ENCODE assay signal across 24 mouse cellular contexts in genomic region chr4:88948027-88948859, GRCm38 (mm10).
DNase-seq lines count a peak whose midpoint lies in the region; ATAC-seq and TF ChIP-seq lines count a peak whose summit lies in the region.
"Had no signal": no experiment of that assay in that cellular context is flagged by ENCODE, and none has a peak within 500 bp of the region (broad histone marks: within the 10 kb centered on the region; RNA-seq: fewer than 3 reads in every experiment).

No protein-coding gene starts in this region.

- no peak overlapping the region for H3K9ac ChIP-seq in midbrain, embryonic 16.5 days (ENCODE audit: low read depth, low read length)
- H3K9ac ChIP-seq: embryonic facial prominence, embryonic 12.5 days; forebrain, embryonic 12.5 days had no signal

- 87% methylated on average over 4 of the region's 4 CpGs for WGBS in midbrain, embryonic 16.5 days

- no peaks in the 10 kb centered on the region for H3K4me1 ChIP-seq in midbrain, embryonic 16.5 days (ENCODE audit: control insufficient read depth, insufficient read depth, low read length)
- H3K4me1 ChIP-seq: embryonic facial prominence, embryonic 12.5 days had no signal

- TF ChIP-seq CTCF in C2C12 (IDR thresholded peaks at IDR 0.05; ENCODE audit: control insufficient read depth, insufficient read depth, insufficient read length) = no peak

- DNase-seq in heart, adult 11 months = peak; percentile 22
- DNase-seq in heart, postnatal 14 days = no peak
- DNase-seq in NIH3T3 (ENCODE audit: low read depth) = peak; percentile 63
- DNase-seq: adrenal gland, adult 2 months; adrenal gland, postnatal 10 days; adrenal gland, postnatal 25 days; B cell, adult 2 months; cerebellum, adult 11-12 months; cerebellum, adult 2 months; cerebellum, adult 9-10 months; cerebellum, postnatal 10 days; cerebellum, postnatal 25 days had no signal

- H3K36me3 ChIP-seq in C2C12 (ENCODE audit: control insufficient read depth, insufficient read depth) (no peaks in the 10 kb centered on the region), myocyte (ENCODE audit: control insufficient read depth, insufficient read depth) (no peaks in the 10 kb centered on the region)
- no peaks in the 10 kb centered on the region for H3K36me3 ChIP-seq in midbrain, embryonic 16.5 days (ENCODE audit: control insufficient read depth, insufficient read depth, low read length)
- H3K36me3 ChIP-seq: embryonic facial prominence, embryonic 10.5 days; embryonic facial prominence, embryonic 12.5 days; forebrain, embryonic 10.5 days; forebrain, embryonic 12.5 days had no signal

- no peak overlapping the region for H3ac ChIP-seq in C2C12 (ENCODE audit: control insufficient read depth, insufficient read length, low read depth)
- no peak overlapping the region for H3ac ChIP-seq in myocyte (ENCODE audit: control insufficient read depth, insufficient read length)

- H3K79me2 ChIP-seq in C2C12 (ENCODE audit: control insufficient read depth, insufficient read depth) = peaks cover 30% of the 10 kb centered on the region
- H3K79me2 ChIP-seq in myocyte (ENCODE audit: control insufficient read depth, insufficient read depth) = peaks cover under 1% of the 10 kb centered on the region

- no peaks in the 10 kb centered on the region for H3K27me3 ChIP-seq in C2C12 (ENCODE audit: control insufficient read depth, insufficient read depth, insufficient read length)
- no peaks in the 10 kb centered on the region for H3K27me3 ChIP-seq in myocyte (ENCODE audit: control insufficient read depth, insufficient read depth, insufficient read length)
- no peaks in the 10 kb centered on the region for H3K27me3 ChIP-seq in midbrain, embryonic 16.5 days (ENCODE audit: control insufficient read depth, insufficient read depth, low read depth, low read length)
- H3K27me3 ChIP-seq: embryonic facial prominence, embryonic 12.5 days; forebrain, embryonic 12.5 days had no signal

- ATAC-seq in cerebellum, adult (ENCODE audit: insufficient number of reproducible peaks, low FRiP score, low TSS enrichment) = no peak
- ATAC-seq in midbrain, embryonic 16.5 days = no peak
- no peak for ATAC-seq in megakaryocyte-erythroid progenitor cell, adult 5-6 weeks (replicated peaks; ENCODE audit: low FRiP score, low TSS enrichment, poor library complexity, severe bottlenecking)
- ATAC-seq: forebrain, embryonic 14.5 days; forebrain, embryonic 16.5 days had no signal

- peak overlapping the region; percentile 89 for H3K4me2 ChIP-seq in myocyte (ENCODE audit: low read depth)
- H3K4me2 ChIP-seq in midbrain, embryonic 16.5 days (ENCODE audit: low read length) = no peak overlapping the region
- H3K4me2 ChIP-seq: embryonic facial prominence, embryonic 12.5 days; forebrain, embryonic 12.5 days had no signal

- peaks cover 14% of the 10 kb centered on the region for H3K79me3 ChIP-seq in C2C12 (ENCODE audit: low read depth)

- no peak overlapping the region for H3K27ac ChIP-seq in midbrain, embryonic 16.5 days (ENCODE audit: low read length)
- H3K27ac ChIP-seq: embryonic facial prominence, embryonic 10.5 days; embryonic facial prominence, embryonic 12.5 days; forebrain, embryonic 10.5 days; forebrain, embryonic 12.5 days had no signal

- no peak overlapping the region for H3K4me3 ChIP-seq in C2C12 (ENCODE audit: insufficient read depth, poor library complexity, severe bottlenecking)
- H3K4me3 ChIP-seq in myocyte = no peak overlapping the region
- no peak overlapping the region for H3K4me3 ChIP-seq in midbrain, embryonic 16.5 days (ENCODE audit: low read depth, low read length)
- H3K4me3 ChIP-seq: embryonic facial prominence, embryonic 10.5 days; embryonic facial prominence, embryonic 12.5 days; erythroblast, embryonic 14.5 days; forebrain, embryonic 10.5 days; forebrain, embryonic 12.5 days had no signal

- H3K9me3 ChIP-seq in midbrain, embryonic 16.5 days (replicated peaks; ENCODE audit: control insufficient read depth, low read length, poor library complexity, severe bottlenecking) = no peaks in the 10 kb centered on the region
- H3K9me3 ChIP-seq: embryonic facial prominence, embryonic 10.5 days; embryonic facial prominence, embryonic 12.5 days; forebrain, embryonic 10.5 days; forebrain, embryonic 12.5 days had no signal

- TF ChIP-seq POLR2A in myocyte (IDR thresholded peaks at IDR 0.05; ENCODE audit: insufficient read length, low read depth) = no peak

- intact Hi-C loops in heart, postnatal 14 days (cut with DNase I) = no loop called here

TF ChIP-seq in C2C12, 6 proteins besides CTCF, POLR2A, EP300 and RAD21:
- TF ChIP-seq MYOD1 (IDR thresholded peaks at IDR 0.05; ENCODE audit: control insufficient read depth, insufficient read length, low read depth) = peak; percentile 84
- TF ChIP-seq MAX (IDR thresholded peaks at IDR 0.05) = no peak

TF ChIP-seq in myocyte, 11 proteins besides CTCF, POLR2A, EP300 and RAD21:
- TF ChIP-seq E2F4 (IDR thresholded peaks at IDR 0.05; ENCODE audit: insufficient read depth) (no peak), REST (IDR thresholded peaks at IDR 0.05; ENCODE audit: insufficient read depth, insufficient read length) (no peak), TCF3 (IDR thresholded peaks at IDR 0.05; ENCODE audit: insufficient read length, low read depth) (no peak), MAX (IDR thresholded peaks at IDR 0.05; ENCODE audit: low read depth) (no peak), SRF (IDR thresholded peaks at IDR 0.05; ENCODE audit: control insufficient read depth, insufficient read length, low read depth) (peak; percentile 85), MYOD1 (IDR thresholded peaks at IDR 0.05; ENCODE audit: control insufficient read depth in 1 of 3, insufficient read length in 2 of 3, low read depth in 2 of 3) (peak in 2 of 3 experiments; percentile 64 to 71)
TF ChIP-seq in myocyte: peak in this region for 2.

Comparison
In these comparisons a context has a peak if more than half of its experiments do, and no peak if none do; other contexts are left out.
1. DNase-seq: peak in heart, adult 11 months (single experiment) and NIH3T3 (single experiment); none in heart, postnatal 14 days (0 of 2).